Mouse (Mus musculus): ENCODE results near the gene S1pr2. TPM values are rescaled to one million over a fixed set of nuclear protein-coding genes. Genes with fewer than 3 reads are reported as not detected.

The S1pr2 gene
- total RNA-seq, 2 experiments from 2014 or later = 1.4 to 2.0 TPM

GRCm38 (mm10) chr9:20971751-20972140 lies 4.8 kb downstream of the S1pr2 start:
- peak; percentile 50 to 65 for DNase-seq

- DNase-seq = no peak
These were observed 9.8 kb downstream of the S1pr2 start for GRCm38 (mm10) chr9:20966747-20967146.

GRCm38 (mm10) chr9:20966008-20966407 lies 10.6 kb downstream of the S1pr2 start:
- DNase-seq = no peak

GRCm38 (mm10) chr9:20965606-20966005 lies 11.0 kb downstream of the S1pr2 start:
- DNase-seq = no peak

- DNase-seq = no peak
These were observed 15.0 kb downstream of the S1pr2 start for GRCm38 (mm10) chr9:20961557-20961956.

GRCm38 (mm10) chr9:20959430-20959938 lies 17.1 kb downstream of the S1pr2 start, which contains the start of gene Dnmt1:
TSS of gene Dnmt1 (minus strand) at chr9:20959888.
- no peak for DNase-seq

GRCm38 (mm10) chr9:20956989-20957388 lies 19.6 kb downstream of the S1pr2 start:
- DNase-seq = no peak

GRCm38 (mm10) chr9:20952520-20953227 lies 23.9 kb downstream of the S1pr2 start:
- DNase-seq = peak; percentile 93 to 96

- no peak for DNase-seq
These were observed 24.5 kb downstream of the S1pr2 start for GRCm38 (mm10) chr9:20951966-20952519.

GRCm38 (mm10) chr9:20951441-20951840 lies 25.1 kb downstream of the S1pr2 start:
- DNase-seq = peak; percentile 32

GRCm38 (mm10) chr9:20950419-20950818 lies 26.2 kb downstream of the S1pr2 start:
- DNase-seq = no peak

- no peak for DNase-seq
These were observed 30.3 kb downstream of the S1pr2 start for GRCm38 (mm10) chr9:20946066-20946880.

GRCm38 (mm10) chr9:20944697-20945370 lies 31.7 kb downstream of the S1pr2 start:
- DNase-seq = no peak

GRCm38 (mm10) chr9:20943911-20944310 lies 32.7 kb downstream of the S1pr2 start:
- no peak for DNase-seq

GRCm38 (mm10) chr9:20943396-20943795 lies 33.2 kb downstream of the S1pr2 start:
- DNase-seq = peak; percentile 34 to 48

- no peak for DNase-seq
These were observed 53.3 kb downstream of the S1pr2 start for GRCm38 (mm10) chr9:20923258-20923657.

GRCm38 (mm10) chr9:20916160-20916559 lies 60.4 kb downstream of the S1pr2 start:
- peak in 1 of 2 experiments; percentile 40 for DNase-seq

Small RNA genes within 50 kb of the gene (microRNA-seq; reads per million reads assigned to microRNA genes)
- gene Mir7081 = 0 reads per million in 2 experiments

Other genes starting within 250 kb of the S1pr2 start
- gene Olfm2, start 230.4 kb downstream of the S1pr2 start, total RNA-seq (2021) = under 1 TPM in 1 of 2 experiments, not detected in 1; 0.31 TPM
- 10 to 100 TPM; 14.4 to 16.1 TPM for gene Col5a3, start 161.7 kb downstream of the S1pr2 start, total RNA-seq (2021)
- not detected for gene Rdh8, start 158.3 kb downstream of the S1pr2 start, total RNA-seq (2021)
- gene A230050P20Rik, start 108.1 kb downstream of the S1pr2 start, total RNA-seq (2021) = 1 to 10 TPM; 3.9 to 4.0 TPM
- gene Angptl6, start 97.1 kb downstream of the S1pr2 start, total RNA-seq (2021) = 1 to 10 TPM; 4.3 to 4.4 TPM
- gene Ppan, start 88.6 kb downstream of the S1pr2 start, total RNA-seq (2021) = 1 to 10 TPM; 5.5 to 7.4 TPM
- gene Eif3g, start 78.2 kb downstream of the S1pr2 start, total RNA-seq (2021) = 100 to 1,000 TPM; 114 to 116 TPM
- gene Dnmt1, start 16.9 kb downstream of the S1pr2 start, total RNA-seq (2021) = 10 to 100 TPM; 10.3 to 12.6 TPM
- gene Mrpl4, start 26.0 kb upstream of the S1pr2 start, total RNA-seq (2021) = 100 to 1,000 TPM; 130 to 138 TPM
- gene Icam1, start 39.2 kb upstream of the S1pr2 start, total RNA-seq (2021) = 1 to 10 TPM; 8.7 to 9.1 TPM
- gene Icam4, start 52.6 kb upstream of the S1pr2 start, total RNA-seq (2021) = 1 to 10 TPM; 1.2 to 1.3 TPM
- not detected for gene Icam5, start 55.3 kb upstream of the S1pr2 start, total RNA-seq (2021)
- gene Zglp1, start 90.3 kb upstream of the S1pr2 start, total RNA-seq (2021) = not detected
- gene Gm49373, start 96.3 kb upstream of the S1pr2 start, total RNA-seq (2021) = under 1 TPM; 0.30 to 0.33 TPM
- 10 to 100 TPM; 39.1 to 48.3 TPM for gene Fdx1l, start 96.8 kb upstream of the S1pr2 start, total RNA-seq (2021)
- under 1 TPM; 0.27 to 0.31 TPM for gene Gm38431, start 115.2 kb upstream of the S1pr2 start, total RNA-seq (2021)
- gene Raver1, start 115.2 kb upstream of the S1pr2 start, total RNA-seq (2021) = 10 to 100 TPM; 22.5 to 23.9 TPM
- gene Tyk2, start 154.5 kb upstream of the S1pr2 start, total RNA-seq (2021) = 10 to 100 TPM in 1 of 2 experiments, 1 to 10 TPM in 1; 8.0 to 10.3 TPM
- gene Cdc37, start 173.2 kb upstream of the S1pr2 start, total RNA-seq (2021) = 100 to 1,000 TPM; 160 to 168 TPM
- 10 to 100 TPM; 52.5 to 59.1 TPM for gene Pde4a, start 188.9 kb upstream of the S1pr2 start, total RNA-seq (2021)

All from heart, adult 18-20 months (tissue).